Mouse (Mus musculus) forebrain, embryonic 12.5 days (tissue): ENCODE measurements around the gene Il11ra1. TPM values are rescaled to one million over a fixed set of nuclear protein-coding genes. Genes with fewer than 3 reads are reported as not detected.

Experiments used
- ATAC-seq: fragments of 200-750 bp; cut with Nextera tagmentation; 2 replicates; pipeline ENCODE4 v1.8.0; 2017; ENCODE audit warnings: moderate TSS enrichment; ENCODE audit not compliant: low FRiP score
- H3K27ac ChIP-seq: fragments of 300-500 bp; sonication (generic); 2 replicates; pipeline ENCODE4 v1.5.1; 2016; ENCODE audit warnings: mild to moderate bottlenecking
- H3K27me3 ChIP-seq: fragments of 300-500 bp; sonication (generic); 2 replicates; pipeline ENCODE4 v1.6.1; 2016; ENCODE audit warnings: mild to moderate bottlenecking
- H3K36me3 ChIP-seq: fragments of 300-500 bp; sonication (generic); replicated peaks from 2 replicates; pipeline ENCODE4 v1.6.1; 2016; ENCODE audit warnings: mild to moderate bottlenecking
- H3K4me1 ChIP-seq: fragments of 300-500 bp; sonication (generic); 2 replicates; pipeline ENCODE4 v1.6.1; 2016
- H3K4me2 ChIP-seq: fragments of 300-500 bp; sonication (generic); 2 replicates; pipeline ENCODE4 v1.6.1; 2016; ENCODE audit warnings: mild to moderate bottlenecking, moderate library complexity
- H3K4me3 ChIP-seq: fragments of 300-500 bp; sonication (generic); replicated peaks from 2 replicates; pipeline ENCODE4 v1.5.1; 2016; ENCODE audit warnings: mild to moderate bottlenecking
- H3K9ac ChIP-seq: fragments of 300-500 bp; sonication (generic); 2 replicates; pipeline ENCODE4 v1.6.1; 2016; ENCODE audit warnings: mild to moderate bottlenecking
- H3K9me3 ChIP-seq: fragments of 300-500 bp; sonication (generic); 2 replicates; pipeline ENCODE4 v1.6.1; 2016
- WGBS: fragments of 180-500 bp; shearing (Covaris S2); methylation state at CpG from one replicate; pipeline ENCODE4 v1.1.7; 2016; 5-methylcytosine and 5-hydroxymethylcytosine counted together
- polyA plus RNA-seq: library from polyadenylated mRNA; unstranded; fragments of >200 nt; fragmentation: Nextera tagmentation; extraction: Ambion mirVana; gene quantifications from 2 replicates; pipeline ENCODE4 v1.2.1, GENCODE M21; 2016

Il11ra1 gene
- polyA plus RNA-seq, 1 experiment from 2014 or later: 62.1 TPM

GRCm38 (mm10) chr4:41739260-41739659, 39.5 kb downstream of the Il11ra1 start:
- H3K4me3 ChIP-seq: no peak overlapping the region
- H3K27me3 ChIP-seq: no peaks in the 10 kb centered on the region
- WGBS: 92% methylated on average over 13 of the region's 13 CpGs
- no peaks in the 10 kb centered on the region for H3K9me3 ChIP-seq
- no peak for ATAC-seq
- H3K9ac ChIP-seq: no peak overlapping the region
- peaks cover 12% of the 10 kb centered on the region for H3K36me3 ChIP-seq
- no peak overlapping the region for H3K27ac ChIP-seq
- peaks cover 27% of the 10 kb centered on the region for H3K4me1 ChIP-seq
- H3K4me2 ChIP-seq: no peak overlapping the region; the same call in 1 of the 2 replicates

GRCm38 (mm10) chr4:41740380-41741157, 40.8 kb downstream of the Il11ra1 start:
- peaks cover 12% of the 10 kb centered on the region for H3K36me3 ChIP-seq
- H3K9me3 ChIP-seq: peaks cover 2% of the 10 kb centered on the region; the same call in 1 of the 2 replicates
- peak overlapping the region; percentile 79 for H3K9ac ChIP-seq
- under 1% methylated on average over 48 of the region's 48 CpGs for WGBS
- peak; percentile 77 for ATAC-seq
- peak overlapping the region; percentile 91 for H3K4me2 ChIP-seq
- peaks cover 27% of the 10 kb centered on the region for H3K4me1 ChIP-seq
- peak overlapping the region; percentile 73 for H3K4me3 ChIP-seq
- peak overlapping the region; percentile 84 for H3K27ac ChIP-seq
- H3K27me3 ChIP-seq: no peaks in the 10 kb centered on the region

- peak overlapping the region; percentile 73 for H3K4me3 ChIP-seq
- H3K9me3 ChIP-seq: peaks cover 8% of the 10 kb centered on the region
- peaks cover 27% of the 10 kb centered on the region for H3K4me1 ChIP-seq
- no peaks in the 10 kb centered on the region for H3K27me3 ChIP-seq
- peak overlapping the region; percentile 79 for H3K9ac ChIP-seq
- peak overlapping the region; percentile 84 for H3K27ac ChIP-seq
- ATAC-seq: peak; percentile 96
- H3K4me2 ChIP-seq: peak overlapping the region; percentile 91
- peaks cover 12% of the 10 kb centered on the region for H3K36me3 ChIP-seq
- WGBS: under 1% methylated on average over 27 of the region's 27 CpGs
Observed at GRCm38 (mm10) chr4:41741158-41741560, 41.4 kb downstream of the Il11ra1 start.

GRCm38 (mm10) chr4:41744131-41744530, 44.3 kb downstream of the Il11ra1 start:
- no peak for ATAC-seq

GRCm38 (mm10) chr4:41745021-41745420, 45.2 kb downstream of the Il11ra1 start:
- H3K4me3 ChIP-seq: no peak overlapping the region
- 93% methylated on average over 1 of the region's 1 CpGs for WGBS
- H3K9ac ChIP-seq: no peak overlapping the region
- peaks cover 17% of the 10 kb centered on the region for H3K9me3 ChIP-seq
- no peak overlapping the region for H3K27ac ChIP-seq
- H3K36me3 ChIP-seq: no peaks in the 10 kb centered on the region
- ATAC-seq: no peak
- H3K4me2 ChIP-seq: no peak overlapping the region
- peaks cover 13% of the 10 kb centered on the region for H3K4me1 ChIP-seq
- no peaks in the 10 kb centered on the region for H3K27me3 ChIP-seq

More at GRCm38 (mm10) chr4:41744131-41744530, 44.3 kb downstream of the Il11ra1 start:
- Histone ChIP-seq H3K4me1 (peaks cover 21% of the 10 kb centered on the region), H3K27ac (no peak overlapping the region), H3K9me3 (peaks cover 17% of the 10 kb centered on the region), H3K9ac (no peak overlapping the region), H3K4me2 (no peak overlapping the region), H3K36me3 (peaks cover 2% of the 10 kb centered on the region), H3K27me3 (no peaks in the 10 kb centered on the region), H3K4me3 (no peak overlapping the region)
- WGBS: 75% methylated on average over 2 of the region's 2 CpGs

- peak within 1 kb of the TSS; percentile 77 for H3K27ac ChIP-seq
- peak; percentile 37 for ATAC-seq
- peak within 1 kb of the TSS; percentile 62 for H3K9ac ChIP-seq
- H3K4me3 ChIP-seq: peak within 1 kb of the TSS; percentile 65
- peak within 1 kb of the TSS; percentile 86 for H3K4me2 ChIP-seq
- peaks cover 15% of the 10 kb centered on the region for H3K4me1 ChIP-seq
- 14% methylated on average over 14 of the region's 14 CpGs for WGBS
- H3K36me3 ChIP-seq: no peaks in the 10 kb centered on the region
- no peaks in the 10 kb centered on the region for H3K9me3 ChIP-seq
- H3K27me3 ChIP-seq: 0 out of 2 replicates have a peak, but pooled peaks cover 12% of the 10 kb centered on the region
Observed at GRCm38 (mm10) chr4:41754797-41755337, 55.1 kb downstream of the Il11ra1 start, which contains the start of gene Galt. TSS of gene Galt (plus strand) at chr4:41755228.

- Histone ChIP-seq H3K4me1 (peaks cover 23% of the 10 kb centered on the region), H3K9ac (peak within 1 kb of the TSS; percentile 62), H3K4me3 (peak within 1 kb of the TSS; percentile 65), H3K27ac (peak within 1 kb of the TSS; percentile 77), H3K4me2 (peak within 1 kb of the TSS; percentile 86), H3K27me3 (0 out of 2 replicates have a peak, but pooled peaks cover 12% of the 10 kb centered on the region), H3K36me3 (no peaks in the 10 kb centered on the region), H3K9me3 (no peaks in the 10 kb centered on the region)
- peak; percentile 72 for ATAC-seq
- WGBS: under 1% methylated on average over 57 of the region's 57 CpGs
Observed at GRCm38 (mm10) chr4:41755338-41756305, 55.8 kb downstream of the Il11ra1 start, which contains the start of gene Sigmar1. TSS of gene Sigmar1 (minus strand) at chr4:41756157.

GRCm38 (mm10) chr4:41756440-41756839, 56.7 kb downstream of the Il11ra1 start:
- no peak for ATAC-seq
- H3K4me1 ChIP-seq: peaks cover 31% of the 10 kb centered on the region
- WGBS: 77% methylated on average over 8 of the region's 8 CpGs
- peak overlapping the region; percentile 62 for H3K9ac ChIP-seq
- H3K27ac ChIP-seq: no peak overlapping the region
- H3K4me2 ChIP-seq: peak overlapping the region; percentile 86
- H3K36me3 ChIP-seq: no peaks in the 10 kb centered on the region
- no peaks in the 10 kb centered on the region for H3K9me3 ChIP-seq
- 0 out of 2 replicates have a peak, but pooled peaks cover 10% of the 10 kb centered on the region for H3K27me3 ChIP-seq
- H3K4me3 ChIP-seq: peak overlapping the region; percentile 65

GRCm38 (mm10) chr4:41757321-41757720, 57.5 kb downstream of the Il11ra1 start:
- H3K4me2 ChIP-seq: no peak overlapping the region
- no peaks in the 10 kb centered on the region for H3K9me3 ChIP-seq
- H3K36me3 ChIP-seq: no peaks in the 10 kb centered on the region
- H3K27me3 ChIP-seq: 0 out of 2 replicates have a peak, but pooled peaks cover 5% of the 10 kb centered on the region
- ATAC-seq: no peak
- 90% methylated on average over 13 of the region's 13 CpGs for WGBS
- H3K4me3 ChIP-seq: no peak overlapping the region
- H3K4me1 ChIP-seq: peaks cover 40% of the 10 kb centered on the region
- no peak overlapping the region for H3K9ac ChIP-seq
- no peak overlapping the region for H3K27ac ChIP-seq

- 88% methylated on average over 11 of the region's 11 CpGs for WGBS
- Histone ChIP-seq H3K27me3 (0 out of 2 replicates have a peak, but pooled peaks cover under 1% of the 10 kb centered on the region), H3K9ac (no peak overlapping the region), H3K9me3 (no peaks in the 10 kb centered on the region), H3K27ac (no peak overlapping the region), H3K4me3 (no peak overlapping the region), H3K4me2 (no peak overlapping the region), H3K4me1 (peaks cover 44% of the 10 kb centered on the region), H3K36me3 (no peaks in the 10 kb centered on the region)
- ATAC-seq: no peak
Observed at GRCm38 (mm10) chr4:41758021-41758420, 58.2 kb downstream of the Il11ra1 start.

GRCm38 (mm10) chr4:41758701-41759100, 58.9 kb downstream of the Il11ra1 start:
- no peak for ATAC-seq
- H3K27ac ChIP-seq: no peak overlapping the region

More at GRCm38 (mm10) chr4:41758701-41759100, 58.9 kb downstream of the Il11ra1 start:
- H3K9me3 ChIP-seq: no peaks in the 10 kb centered on the region
- 94% methylated on average over 4 of the region's 4 CpGs for WGBS
- no peak overlapping the region for H3K9ac ChIP-seq
- peaks cover 44% of the 10 kb centered on the region for H3K4me1 ChIP-seq
- no peaks in the 10 kb centered on the region for H3K27me3 ChIP-seq
- H3K36me3 ChIP-seq: no peaks in the 10 kb centered on the region
- H3K4me2 ChIP-seq: no peak overlapping the region
- H3K4me3 ChIP-seq: no peak overlapping the region
